Mouse (Mus musculus) lung, embryonic 15.5 days (tissue): ENCODE results near the gene Dnajb5. TPM values are rescaled to one million over a fixed set of nuclear protein-coding genes. Genes with fewer than 3 reads are reported as not detected.

Experiments
- ATAC-seq: fragments of 200-750 bp; cut with Nextera tagmentation; 2 replicates; pipeline ENCODE4 v1.8.0; 2017; ENCODE audit warnings: moderate number of reproducible peaks, borderline replicate concordance; ENCODE audit not compliant: low FRiP score, low TSS enrichment; ENCODE audit errors: extremely low read depth
- H3K27ac ChIP-seq: fragments of 300-500 bp; sonication (generic); 2 replicates; pipeline ENCODE4 v1.5.1; 2015; ENCODE audit warnings: moderate library complexity, mild to moderate bottlenecking, inconsistent platforms
- H3K27me3 ChIP-seq: fragments of 300-500 bp; sonication (generic); 2 replicates; pipeline ENCODE4 v1.6.1; 2015; ENCODE audit warnings: inconsistent platforms
- H3K36me3 ChIP-seq: fragments of 300-500 bp; sonication (generic); 2 replicates; pipeline ENCODE4 v1.6.1; 2015; ENCODE audit warnings: inconsistent platforms
- H3K4me1 ChIP-seq: fragments of 300-500 bp; sonication (generic); 2 replicates; pipeline ENCODE4 v1.6.1; 2015; ENCODE audit warnings: inconsistent platforms
- H3K4me2 ChIP-seq: fragments of 300-500 bp; sonication (generic); 2 replicates; pipeline ENCODE4 v1.6.1; 2015; ENCODE audit warnings: inconsistent platforms, mild to moderate bottlenecking, moderate library complexity
- H3K4me3 ChIP-seq: fragments of 300-500 bp; sonication (generic); 2 replicates; pipeline ENCODE4 v1.5.1; 2015; ENCODE audit warnings: mild to moderate bottlenecking, inconsistent platforms
- H3K9ac ChIP-seq: fragments of 300-500 bp; sonication (generic); 2 replicates; pipeline ENCODE4 v1.6.1; 2015; ENCODE audit warnings: inconsistent platforms
- H3K9me3 ChIP-seq: fragments of 300-500 bp; sonication (generic); 2 replicates; pipeline ENCODE4 v1.6.1; 2016; ENCODE audit warnings: inconsistent platforms
- WGBS: fragments of 180-500 bp; shearing (Covaris S2); methylation state at CpG from one replicate; pipeline ENCODE4 v1.1.7; 2015; 5-methylcytosine and 5-hydroxymethylcytosine counted together
- polyA plus RNA-seq: library from polyadenylated mRNA; unstranded; fragments of >200 nt; fragmentation: Nextera tagmentation; extraction: Ambion mirVana; gene quantifications from 2 replicates; pipeline ENCODE4 v1.2.1, GENCODE M21; 2015

Dnajb5 gene
- polyA plus RNA-seq, 1 experiment from 2014 or later, result 8.9 TPM

- Histone ChIP-seq H3K27ac (no peak overlapping the region), H3K27me3 (no peaks in the 10 kb centered on the region), H3K9me3 (no peaks in the 10 kb centered on the region), H3K4me1 (peaks cover 18% of the 10 kb centered on the region), H3K4me2 (no peak overlapping the region), H3K9ac (no peak overlapping the region), H3K4me3 (no peak overlapping the region), H3K36me3 (peaks cover 14% of the 10 kb centered on the region)
- WGBS, result 86% methylated on average over 3 of the region's 3 CpGs
- no peak for ATAC-seq
These were observed 5.6 kb downstream of the Dnajb5 start for GRCm38 (mm10) chr4:42955200-42955599.

- no peak for ATAC-seq
- H3K4me2 ChIP-seq, result no peak overlapping the region
- H3K27me3 ChIP-seq, result no peaks in the 10 kb centered on the region
- H3K4me3 ChIP-seq, result no peak overlapping the region
- 89% methylated on average over 17 of the region's 17 CpGs for WGBS
- no peak overlapping the region for H3K27ac ChIP-seq
- 0 out of 2 replicates have a peak, but pooled peaks cover 5% of the 10 kb centered on the region for H3K4me1 ChIP-seq
- peaks cover 14% of the 10 kb centered on the region for H3K36me3 ChIP-seq
- no peak overlapping the region for H3K9ac ChIP-seq
- no peaks in the 10 kb centered on the region for H3K9me3 ChIP-seq
These were observed 7.0 kb downstream of the Dnajb5 start for GRCm38 (mm10) chr4:42956581-42956980.

GRCm38 (mm10) chr4:42957306-42957705 is 7.7 kb downstream of the Dnajb5 start:
- Histone ChIP-seq H3K4me2 (no peak overlapping the region), H3K36me3 (peaks cover 14% of the 10 kb centered on the region), H3K9ac (no peak overlapping the region), H3K9me3 (no peaks in the 10 kb centered on the region), H3K27me3 (no peaks in the 10 kb centered on the region), H3K27ac (no peak overlapping the region), H3K4me1 (no peaks in the 10 kb centered on the region), H3K4me3 (no peak overlapping the region)
- ATAC-seq, result no peak
- 79% methylated on average over 11 of the region's 11 CpGs for WGBS

- no peak for ATAC-seq
- Histone ChIP-seq H3K4me2 (no peak overlapping the region), H3K9ac (no peak overlapping the region), H3K36me3 (peaks cover 14% of the 10 kb centered on the region), H3K27me3 (no peaks in the 10 kb centered on the region), H3K4me1 (no peaks in the 10 kb centered on the region), H3K4me3 (no peak overlapping the region), H3K27ac (no peak overlapping the region), H3K9me3 (no peaks in the 10 kb centered on the region)
- 81% methylated on average over 8 of the region's 8 CpGs for WGBS
These were observed 8.4 kb downstream of the Dnajb5 start for GRCm38 (mm10) chr4:42957979-42958378.

- Histone ChIP-seq H3K9ac (no peak overlapping the region), H3K36me3 (peaks cover 14% of the 10 kb centered on the region), H3K27ac (no peak overlapping the region), H3K4me1 (no peaks in the 10 kb centered on the region), H3K27me3 (no peaks in the 10 kb centered on the region), H3K4me2 (no peak overlapping the region), H3K9me3 (no peaks in the 10 kb centered on the region), H3K4me3 (no peak overlapping the region)
- 55% methylated on average over 8 of the region's 8 CpGs for WGBS
- no peak for ATAC-seq
These were observed 9.3 kb downstream of the Dnajb5 start for GRCm38 (mm10) chr4:42958942-42959341.

- no peak overlapping the region for H3K4me2 ChIP-seq
- no peak for ATAC-seq
- H3K27me3 ChIP-seq, result no peaks in the 10 kb centered on the region
- peaks cover 14% of the 10 kb centered on the region for H3K36me3 ChIP-seq
- H3K27ac ChIP-seq, result no peak overlapping the region
- H3K9ac ChIP-seq, result no peak overlapping the region
- H3K9me3 ChIP-seq, result no peaks in the 10 kb centered on the region
- H3K4me3 ChIP-seq, result no peak overlapping the region
- no peaks in the 10 kb centered on the region for H3K4me1 ChIP-seq
- WGBS, result 52% methylated on average over 4 of the region's 4 CpGs
These were observed 9.8 kb downstream of the Dnajb5 start for GRCm38 (mm10) chr4:42959382-42959781.

- H3K9me3 ChIP-seq, result no peaks in the 10 kb centered on the region
- H3K4me3 ChIP-seq, result no peak overlapping the region
- no peak overlapping the region for H3K9ac ChIP-seq
- peaks cover 11% of the 10 kb centered on the region for H3K36me3 ChIP-seq
- H3K27me3 ChIP-seq, result peaks cover 4% of the 10 kb centered on the region; the same call in 1 of the 2 replicates
- H3K27ac ChIP-seq, result no peak overlapping the region
- no peak for ATAC-seq
- 27% methylated on average over 4 of the region's 4 CpGs for WGBS
- H3K4me1 ChIP-seq, result no peaks in the 10 kb centered on the region
- no peak overlapping the region for H3K4me2 ChIP-seq
These were observed 12.0 kb downstream of the Dnajb5 start for GRCm38 (mm10) chr4:42961592-42961991.

GRCm38 (mm10) chr4:42963480-42963879 is 13.9 kb downstream of the Dnajb5 start:
- Histone ChIP-seq H3K36me3 (no peaks in the 10 kb centered on the region), H3K9me3 (no peaks in the 10 kb centered on the region), H3K9ac (no peak overlapping the region), H3K27ac (no peak overlapping the region), H3K4me1 (no peaks in the 10 kb centered on the region), H3K27me3 (peaks cover 4% of the 10 kb centered on the region; the same call in 1 of the 2 replicates), H3K4me3 (no peak overlapping the region), H3K4me2 (no peak overlapping the region)
- no peak for ATAC-seq
- WGBS, result 94% methylated on average over 2 of the region's 2 CpGs

- Histone ChIP-seq H3K4me3 (no peak overlapping the region), H3K9ac (no peak overlapping the region)
- no peak for ATAC-seq
These were observed 15.6 kb downstream of the Dnajb5 start for GRCm38 (mm10) chr4:42965039-42965719.

GRCm38 (mm10) chr4:42969304-42969703 is 19.7 kb downstream of the Dnajb5 start, which contains the start of gene 1700022I11Rik:
1700022I11Rik (plus strand) TSS chr4:42969604.
- ATAC-seq, result no peak
- no peak within 1 kb of the TSS for H3K4me2 ChIP-seq
- H3K4me3 ChIP-seq, result no peak within 1 kb of the TSS
- no peaks in the 10 kb centered on the region for H3K36me3 ChIP-seq
- H3K4me1 ChIP-seq, result no peaks in the 10 kb centered on the region
- H3K27me3 ChIP-seq, result peaks cover 4% of the 10 kb centered on the region; the same call in 1 of the 2 replicates
- no peak within 1 kb of the TSS for H3K27ac ChIP-seq
- no peak within 1 kb of the TSS for H3K9ac ChIP-seq
- no peaks in the 10 kb centered on the region for H3K9me3 ChIP-seq
- 82% methylated on average over 4 of the region's 4 CpGs for WGBS

More at GRCm38 (mm10) chr4:42965039-42965719, 15.6 kb downstream of the Dnajb5 start:
- Histone ChIP-seq H3K27ac (no peak overlapping the region), H3K27me3 (peaks cover 4% of the 10 kb centered on the region; the same call in 1 of the 2 replicates), H3K4me1 (no peaks in the 10 kb centered on the region), H3K4me2 (peak overlapping the region; percentile 42), H3K36me3 (no peaks in the 10 kb centered on the region), H3K9me3 (no peaks in the 10 kb centered on the region)
- 14% methylated on average over 12 of the region's 12 CpGs for WGBS

- Histone ChIP-seq H3K4me3 (no peak overlapping the region), H3K9ac (no peak overlapping the region), H3K4me1 (no peaks in the 10 kb centered on the region), H3K27ac (no peak overlapping the region), H3K9me3 (no peaks in the 10 kb centered on the region), H3K36me3 (peaks cover 5% of the 10 kb centered on the region; the same call in 1 of the 2 replicates), H3K4me2 (no peak overlapping the region), H3K27me3 (no peaks in the 10 kb centered on the region)
- no peak for ATAC-seq
- WGBS, result 54% methylated on average over 4 of the region's 4 CpGs
These were observed 23.3 kb downstream of the Dnajb5 start for GRCm38 (mm10) chr4:42972952-42973351.

- no peak for ATAC-seq
These were observed 24.3 kb downstream of the Dnajb5 start for GRCm38 (mm10) chr4:42973868-42974267.

More at GRCm38 (mm10) chr4:42973868-42974267, 24.3 kb downstream of the Dnajb5 start:
- H3K4me3 ChIP-seq, result no peak overlapping the region
- no peak overlapping the region for H3K4me2 ChIP-seq
- H3K9me3 ChIP-seq, result no peaks in the 10 kb centered on the region
- 67% methylated on average over 5 of the region's 5 CpGs for WGBS
- H3K9ac ChIP-seq, result no peak overlapping the region
- H3K4me1 ChIP-seq, result no peaks in the 10 kb centered on the region
- peaks cover 14% of the 10 kb centered on the region for H3K36me3 ChIP-seq
- no peak overlapping the region for H3K27ac ChIP-seq
- no peaks in the 10 kb centered on the region for H3K27me3 ChIP-seq
